Mouse (Mus musculus) layer of hippocampus, adult 8-10 months (tissue): ENCODE results near the gene Cuta. TPM values are rescaled to one million over a fixed set of nuclear protein-coding genes. Genes with fewer than 3 reads are reported as not detected.

ENCODE experiments used
- DNase-seq, 2 experiments: peaks; one replicate each; pipeline ENCODE4 v3.0.0; 2022; ENCODE audit warnings: low spot score in 2 of 2
- microRNA-seq, 2 experiments: library from miRNA; unstranded; fragments of <30 nt; microRNA quantifications; one replicate each; pipeline ENCODE4 v1.2.0; 2022
- total RNA-seq, 4 experiments: library from RNA; stranded (reverse); gene quantifications; 2 replicates each; pipeline ENCODE4 v1.2.4; 2022

Cuta gene
- total RNA-seq, 4 experiments from 2014 or later, result 90.0 to 96.1 (median 92.0) TPM

GRCm38 (mm10) chr17:26892635-26893375 is 46.6 kb downstream of the Cuta start:
- peak; percentile 31 to 49 for DNase-seq

DNA sequence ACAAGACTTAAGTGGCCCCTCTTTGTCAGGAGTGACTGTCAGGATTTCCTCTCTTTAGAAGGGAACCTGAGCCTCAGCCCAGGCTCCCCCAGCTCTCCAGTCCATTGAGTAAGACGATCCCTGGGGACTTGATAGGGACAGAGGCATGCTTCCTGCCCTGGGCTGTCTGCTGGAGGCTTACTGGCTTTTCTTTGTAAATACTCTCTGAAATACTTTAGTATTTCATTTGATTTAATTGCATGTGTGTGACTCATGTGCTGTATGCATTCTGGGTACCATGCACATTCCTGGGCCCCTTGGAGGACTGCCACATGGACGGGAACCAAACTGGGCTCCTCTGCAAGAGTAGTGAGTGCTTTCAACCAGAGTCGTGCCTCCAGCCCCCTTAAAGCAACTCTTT is 51.4 kb downstream of the Cuta start:
- no peak for DNase-seq

GRCm38 (mm10) chr17:26886047-26886749 is 53.2 kb downstream of the Cuta start:
- peak; percentile 73 to 85 for DNase-seq

- peak; percentile 32 to 55 for DNase-seq
Observed at GRCm38 (mm10) chr17:26884995-26885926, 54.1 kb downstream of the Cuta start.

Small RNA genes within 50 kb of the gene (microRNA-seq; reads per million reads assigned to microRNA genes)
- gene Gm27775, result 0 reads per million in 2 experiments
- 24.3 to 36.7 reads per million in 2 experiments for gene Mir3083
- gene Mir6968, result 3.8 to 6.3 reads per million in 2 experiments

Other genes with a start within 250 kb of the Cuta start
- 100 to 1,000 TPM; 123 to 175 (median 152) TPM for gene Crebrf, start 223.9 kb downstream of the Cuta start, total RNA-seq
- gene Bnip1, start 158.5 kb downstream of the Cuta start, total RNA-seq, result 10 to 100 TPM; 32.7 to 35.3 (median 33.6) TPM
- gene Nkx2-5, start 94.6 kb downstream of the Cuta start, total RNA-seq, result not detected
- gene Kifc5b, start 22.5 kb downstream of the Cuta start, total RNA-seq, result 1 to 10 TPM; 2.5 to 7.4 (median 4.2) TPM
- gene Phf1, start 6.5 kb downstream of the Cuta start, total RNA-seq, result 10 to 100 TPM; 37.0 to 40.3 (median 37.5) TPM
- gene Syngap1, start 1.7 kb upstream of the Cuta start, total RNA-seq, result 100 to 1,000 TPM; 353 to 466 (median 403) TPM
- 10 to 100 TPM; 12.2 to 14.7 (median 13.7) TPM for gene Zbtb9, start 33.6 kb upstream of the Cuta start, total RNA-seq
- 10 to 100 TPM; 11.6 to 15.9 (median 13.7) TPM for gene Bak1, start 89.4 kb upstream of the Cuta start, total RNA-seq
- 1 to 10 TPM; 3.0 to 4.8 (median 3.7) TPM for gene Itpr3, start 117.7 kb upstream of the Cuta start, total RNA-seq
- gene Uqcc2, start 194.3 kb upstream of the Cuta start, total RNA-seq, result 100 to 1,000 TPM; 185 to 220 (median 203) TPM
- 1 to 10 TPM in 2 of 4 experiments, under 1 TPM in 2; 0.27 to 3.7 (median 2.0) TPM for gene Ip6k3, start 228.2 kb upstream of the Cuta start, total RNA-seq